Mouse (Mus musculus) MEL (cell line): ENCODE data around the gene Wls. TPM values are rescaled to one million over a fixed set of nuclear protein-coding genes. Genes with fewer than 3 reads are reported as not detected.

Source experiments
- DNase-seq: peaks from one replicate; pipeline ENCODE4 v3.0.0; 2011; ENCODE audit warnings: low read depth, low spot score
- H3K27ac ChIP-seq: 2 replicates; pipeline ENCODE4 v1.5.1; 2012; ENCODE audit warnings: low read depth, mild to moderate bottlenecking, control low read depth, low read length, moderate library complexity; ENCODE audit not compliant: control insufficient read depth
- H3K27me3 ChIP-seq, 2 experiments: fragments of 150-350 bp in 1 of 2; sonication (generic) in 1 of 2; 2 replicates each; pipeline ENCODE4 v1.6.1; 2012; ENCODE audit warnings: low read length in 2 of 2, mild to moderate bottlenecking in 2 of 2, improper control_type of control experiment in 1 of 2, moderate library complexity in 1 of 2; ENCODE audit not compliant: insufficient read depth in 2 of 2, control insufficient read depth in 1 of 2
- H3K36me3 ChIP-seq, 2 experiments: 2 replicates each; pipeline ENCODE4 v1.6.1; 2012 to 2014; ENCODE audit warnings: low read length in 2 of 2, improper control_type of control experiment in 1 of 2, inconsistent platforms in 1 of 2, mild to moderate bottlenecking in 1 of 2; ENCODE audit not compliant: insufficient read depth in 2 of 2, control insufficient read depth in 1 of 2
- H3K4me1 ChIP-seq, 2 experiments: fragments of 150-350 bp in 1 of 2; sonication (generic) in 1 of 2; 2 replicates each; pipeline ENCODE4 v1.6.1; 2012; ENCODE audit warnings: low read length in 2 of 2, improper control_type of control experiment in 1 of 2, mild to moderate bottlenecking in 1 of 2; ENCODE audit not compliant: insufficient read depth in 2 of 2, control insufficient read depth in 1 of 2
- H3K4me3 ChIP-seq, 2 experiments: fragments of 150-350 bp in 1 of 2; sonication (generic) in 1 of 2; 2 replicates each; pipeline ENCODE4 v1.5.1; 2012; ENCODE audit warnings: low read depth in 2 of 2, low read length in 2 of 2, mild to moderate bottlenecking in 2 of 2, moderate library complexity in 2 of 2, control low read depth in 1 of 2, improper control_type of control experiment in 1 of 2; ENCODE audit not compliant: control insufficient read depth in 1 of 2, insufficient read depth in 1 of 2
- H3K79me2 ChIP-seq: 2 replicates; pipeline ENCODE4 v1.6.1; 2012; ENCODE audit warnings: mild to moderate bottlenecking, low read length, moderate library complexity; ENCODE audit not compliant: control insufficient read depth, poor library complexity, insufficient read depth
- H3K9ac ChIP-seq: 2 replicates; pipeline ENCODE4 v1.6.1; 2012; ENCODE audit warnings: low read depth, mild to moderate bottlenecking, control low read depth, low read length, moderate library complexity; ENCODE audit not compliant: control insufficient read depth, poor library complexity, severe bottlenecking
- H3K9me3 ChIP-seq: fragments of 150-350 bp; sonication (generic); replicated peaks from 2 replicates; pipeline ENCODE4 v1.6.1; 2012; ENCODE audit warnings: mild to moderate bottlenecking, low read length, improper control_type of control experiment, moderate library complexity; ENCODE audit not compliant: insufficient read depth
- BHLHE40 ChIP-seq: IDR thresholded peaks from 2 replicates; pipeline ENCODE4 v1.6.1; 2012; ENCODE audit warnings: low read depth, mild to moderate bottlenecking, inconsistent platforms, low read length, improper control_type of control experiment, borderline replicate concordance
- CHD2 ChIP-seq: IDR thresholded peaks from 2 replicates; pipeline ENCODE4 v1.6.1; 2011; ENCODE audit warnings: low read length, improper control_type of control experiment
- E2F4 ChIP-seq: IDR thresholded peaks from 2 replicates; pipeline ENCODE4 v1.6.1; 2011; ENCODE audit warnings: low read depth, low read length, improper control_type of control experiment, borderline replicate concordance
- HCFC1 ChIP-seq: IDR thresholded peaks from 2 replicates; pipeline ENCODE4 v1.6.1; 2012; ENCODE audit warnings: low read depth, mild to moderate bottlenecking, inconsistent platforms, low read length, improper control_type of control experiment, moderate library complexity
- JUND ChIP-seq: IDR thresholded peaks from 2 replicates; pipeline ENCODE4 v1.6.1; 2011; ENCODE audit warnings: low read depth, mild to moderate bottlenecking, improper control_type of control experiment, low read length
- MXI1 ChIP-seq: IDR thresholded peaks from 2 replicates; pipeline ENCODE4 v1.6.1; 2011; ENCODE audit warnings: mild to moderate bottlenecking, low read depth, low read length, improper control_type of control experiment
- MYB ChIP-seq: IDR thresholded peaks from 2 replicates; pipeline ENCODE4 v1.6.1; 2011; ENCODE audit warnings: mild to moderate bottlenecking, low read depth, low read length, improper control_type of control experiment
- MYC ChIP-seq: IDR thresholded peaks from 2 replicates; pipeline ENCODE4 v1.6.1; 2011; ENCODE audit warnings: low read depth, mild to moderate bottlenecking, low read length, improper control_type of control experiment, moderate library complexity
- NRF1 ChIP-seq: IDR thresholded peaks from 2 replicates; pipeline ENCODE4 v1.6.1; 2014; ENCODE audit warnings: low read depth, mild to moderate bottlenecking, inconsistent platforms, low read length, improper control_type of control experiment, moderate library complexity; ENCODE audit not compliant: poor library complexity, insufficient read depth, severe bottlenecking
- POLR2AphosphoS2 ChIP-seq: IDR thresholded peaks from 2 replicates; pipeline ENCODE4 v1.6.1; 2011; ENCODE audit warnings: low read length, improper control_type of control experiment
- RAD21 ChIP-seq: IDR thresholded peaks from 2 replicates; pipeline ENCODE4 v1.6.1; 2011; ENCODE audit warnings: mild to moderate bottlenecking, low read depth, low read length, improper control_type of control experiment
- RCOR1 ChIP-seq: IDR thresholded peaks from 2 replicates; pipeline ENCODE4 v1.6.1; 2012; ENCODE audit warnings: low read depth, mild to moderate bottlenecking, inconsistent platforms, low read length, improper control_type of control experiment
- SIN3A ChIP-seq: IDR thresholded peaks from 2 replicates; pipeline ENCODE4 v1.6.1; 2012; ENCODE audit warnings: low read length, improper control_type of control experiment, inconsistent platforms
- USF2 ChIP-seq, 2 experiments: IDR thresholded peaks; 2 replicates each; pipeline ENCODE4 v1.6.1; 2011 to 2012; ENCODE audit warnings: improper control_type of control experiment in 2 of 2, low read length in 2 of 2, borderline replicate concordance in 1 of 2, inconsistent platforms in 1 of 2, low read depth in 1 of 2, mild to moderate bottlenecking in 1 of 2; ENCODE audit not compliant: insufficient read depth in 1 of 2
- ZKSCAN1 ChIP-seq: IDR thresholded peaks from 2 replicates; pipeline ENCODE4 v1.6.1; 2012; ENCODE audit warnings: low read depth, mild to moderate bottlenecking, inconsistent platforms, low read length, improper control_type of control experiment, moderate library complexity
- ZMIZ1 ChIP-seq: IDR thresholded peaks from 2 replicates; pipeline ENCODE4 v1.6.1; 2012; ENCODE audit warnings: low read depth, mild to moderate bottlenecking, inconsistent platforms, low read length, improper control_type of control experiment, moderate library complexity
- ZNF384 ChIP-seq: IDR thresholded peaks from 2 replicates; pipeline ENCODE4 v1.6.1; 2012; ENCODE audit warnings: low read depth, mild to moderate bottlenecking, inconsistent platforms, low read length, improper control_type of control experiment
- polyA plus RNA-seq, 2 experiments: library from polyadenylated mRNA; stranded (reverse) in 1 of 2; unstranded in 1 of 2; fragments of >175 nt in 1 of 2; fragments of >200 nt in 1 of 2; gene quantifications; 2 replicates each; pipeline versions ENCODE4 v1.2.1 to v1.2.4; 2012; ENCODE audit warnings: low replicate concordance in 2 of 2, low read depth in 1 of 2; ENCODE audit not compliant: insufficient read length in 2 of 2, insufficient read depth in 1 of 2, missing spikeins in 1 of 2
- total RNA-seq: library from RNA; depleted of rRNA; stranded (reverse); fragments of 300-350 nt; gene quantifications from 2 replicates; pipeline ENCODE4 v1.2.3, GENCODE M21; 2012

The Wls gene
- total and polyA plus RNA-seq, 3 experiments = not detected

- H3K4me1 ChIP-seq = no peaks in the 10 kb centered on the region
- no peaks in the 10 kb centered on the region for H3K27me3 ChIP-seq
- no peak overlapping the region for H3K4me3 ChIP-seq
- H3K36me3 ChIP-seq = no peaks in the 10 kb centered on the region
- no peak overlapping the region for H3K27ac ChIP-seq
- H3K9me3 ChIP-seq = no peaks in the 10 kb centered on the region
- TF ChIP-seq MYB = no peak
- DNase-seq = no peak
- H3K79me2 ChIP-seq = no peaks in the 10 kb centered on the region
- H3K9ac ChIP-seq = no peak overlapping the region
These were observed 7.9 kb upstream of the Wls start for GRCm38 (mm10) chr3:159831535-159831934.

GRCm38 (mm10) chr3:159840002-159840816 is 737 bp downstream of the Wls start:
- H3K9me3 ChIP-seq = no peaks in the 10 kb centered on the region
- TF ChIP-seq RAD21 = no peak
- TF ChIP-seq BHLHE40 = no peak
- TF ChIP-seq JUND = no peak
- no peak for TF ChIP-seq POLR2AphosphoS2
- TF ChIP-seq HCFC1 = no peak
- no peak for TF ChIP-seq ZNF384
- no peak for TF ChIP-seq ZKSCAN1
- no peak for TF ChIP-seq USF2 (IDR thresholded peaks at IDR 0.05; ENCODE audit: borderline replicate concordance in 1 of 2, insufficient read depth in 1 of 2, low read depth in 1 of 2, low read length in 2 of 2)
- no peak for TF ChIP-seq MYC
- no peak for TF ChIP-seq NRF1
- TF ChIP-seq MXI1 = no peak
- no peak for TF ChIP-seq E2F4
- no peak for TF ChIP-seq SIN3A
- TF ChIP-seq RCOR1 = no peak
- TF ChIP-seq ZMIZ1 = no peak
- no peak for TF ChIP-seq MYB
- TF ChIP-seq CHD2 = no peak
- H3K79me2 ChIP-seq = no peaks in the 10 kb centered on the region
- H3K9ac ChIP-seq = no peak overlapping the region
- H3K36me3 ChIP-seq = no peaks in the 10 kb centered on the region
- no peak overlapping the region for H3K27ac ChIP-seq
- H3K4me1 ChIP-seq = no peaks in the 10 kb centered on the region
- no peak for DNase-seq
- no peaks in the 10 kb centered on the region for H3K27me3 ChIP-seq
- no peak overlapping the region for H3K4me3 ChIP-seq
